In genomic region chr6:86815436-86815835, GRCm38 (mm10) we compare ENCODE assay signal across 8 mouse cellular contexts. TPM values are rescaled to one million over a fixed set of nuclear protein-coding genes. Genes with fewer than 3 reads are reported as not detected.
DNase-seq lines count a peak whose midpoint lies in the region; ATAC-seq and TF ChIP-seq lines count a peak whose summit lies in the region.

No protein-coding gene starts in this region.

- no peak overlapping the region for H3K9ac ChIP-seq in heart, embryonic 12.5 days
- no peak overlapping the region for H3K9ac ChIP-seq in heart, adult 2 months (ENCODE audit: low read depth, low read length)
- H3K9ac ChIP-seq in stomach, embryonic 14.5 days (replicated peaks; ENCODE audit: low read depth, low read length): no peak overlapping the region
- no peak overlapping the region; the same call in 1 of the 2 replicates for H3K9ac ChIP-seq in stomach, postnatal 0 days (ENCODE audit: low read length)

- H3K79me2 ChIP-seq in heart, adult 2 months (replicated peaks; ENCODE audit: control insufficient read depth, insufficient read depth, low read length): no peaks in the 10 kb centered on the region

- peaks cover 15% of the 10 kb centered on the region for H3K4me1 ChIP-seq in heart, embryonic 12.5 days (replicated peaks)
- peaks cover 2% of the 10 kb centered on the region; the same call in 1 of the 2 replicates for H3K4me1 ChIP-seq in heart, adult 2 months (ENCODE audit: control insufficient read depth, insufficient read depth, low read length)
- peaks cover 11% of the 10 kb centered on the region for H3K4me1 ChIP-seq in stomach, embryonic 14.5 days (ENCODE audit: control insufficient read depth, insufficient read depth, low read length)
- no peaks in the 10 kb centered on the region for H3K4me1 ChIP-seq in stomach, postnatal 0 days (replicated peaks; ENCODE audit: control insufficient read depth, insufficient read depth)
- peaks cover 20% of the 10 kb centered on the region for H3K4me1 ChIP-seq in limb, embryonic 10.5 days

- ATAC-seq in heart, embryonic 12.5 days (ENCODE audit: insufficient number of reproducible peaks, low FRiP score): no peak
- 0 out of 2 replicates have a peak, but pooled peaks have one; percentile 31 for ATAC-seq in stomach, embryonic 14.5 days (ENCODE audit: insufficient number of reproducible peaks, insufficient read depth, low FRiP score, low read depth)
- ATAC-seq in stomach, postnatal 0 days (ENCODE audit: low FRiP score, low TSS enrichment): no peak; the same call in 1 of the 2 replicates

- TF ChIP-seq EP300 in heart, adult 2 months (IDR thresholded peaks at IDR 0.05; ENCODE audit: insufficient read depth, low read depth, low read length): no peak
- no peak for TF ChIP-seq EP300 in stomach, postnatal 0 days (optimal IDR thresholded peaks at IDR 0.05)

- no peak for TF ChIP-seq CTCF in heart, adult 2 months (IDR thresholded peaks at IDR 0.05)
- TF ChIP-seq CTCF in stomach, postnatal 0 days (IDR thresholded peaks at IDR 0.05; ENCODE audit: low read depth): no peak

- H3K4me2 ChIP-seq in heart, embryonic 12.5 days: peak overlapping the region; percentile 54
- peak overlapping the region; percentile 29; the same call in 1 of the 2 replicates for H3K4me2 ChIP-seq in stomach, embryonic 14.5 days (replicated peaks; ENCODE audit: low read depth, low read length)
- H3K4me2 ChIP-seq in stomach, postnatal 0 days (replicated peaks; ENCODE audit: low read depth): no peak overlapping the region

- no peaks in the 10 kb centered on the region for H3K27me3 ChIP-seq in heart, embryonic 12.5 days (replicated peaks)
- no peaks in the 10 kb centered on the region for H3K27me3 ChIP-seq in heart, adult 2 months (ENCODE audit: control insufficient read depth, insufficient read depth, low read length)
- H3K27me3 ChIP-seq in stomach, embryonic 14.5 days (ENCODE audit: control insufficient read depth, insufficient read depth, low read length): no peaks in the 10 kb centered on the region
- no peaks in the 10 kb centered on the region for H3K27me3 ChIP-seq in stomach, postnatal 0 days (ENCODE audit: control insufficient read depth, insufficient read depth, low read length)
- no peaks in the 10 kb centered on the region for H3K27me3 ChIP-seq in limb, embryonic 10.5 days (ENCODE audit: low read depth, poor library complexity, severe bottlenecking)

- H3K9me3 ChIP-seq in heart, embryonic 12.5 days (replicated peaks): no peaks in the 10 kb centered on the region
- no peaks in the 10 kb centered on the region for H3K9me3 ChIP-seq in stomach, embryonic 14.5 days (ENCODE audit: control insufficient read depth, low read depth, low read length)
- H3K9me3 ChIP-seq in stomach, postnatal 0 days (ENCODE audit: control insufficient read depth, low read length): no peaks in the 10 kb centered on the region
- no peaks in the 10 kb centered on the region for H3K9me3 ChIP-seq in limb, embryonic 10.5 days (replicated peaks)

- no peak for DNase-seq in heart, adult 2 months
- no peak for DNase-seq in stomach, postnatal 0 days (ENCODE audit: low spot score)
- peak; percentile 64 for DNase-seq in limb, embryonic 10.5 days (ENCODE audit: low spot score)
- no peak for DNase-seq in thymus, postnatal 0 days (ENCODE audit: low spot score)
- no peak for DNase-seq in spleen, adult 12 weeks (ENCODE audit: low spot score)
- DNase-seq in urinary bladder, postnatal 36 days (ENCODE audit: low spot score in 2 of 2): no peak

- H3K36me3 ChIP-seq in heart, embryonic 12.5 days: no peaks in the 10 kb centered on the region
- H3K36me3 ChIP-seq in heart, adult 2 months (ENCODE audit: control insufficient read depth, insufficient read depth, low read length): no peaks in the 10 kb centered on the region
- H3K36me3 ChIP-seq in stomach, embryonic 14.5 days (ENCODE audit: control insufficient read depth, insufficient read depth, low read length): no peaks in the 10 kb centered on the region
- H3K36me3 ChIP-seq in stomach, postnatal 0 days (ENCODE audit: control insufficient read depth, insufficient read depth, low read length): no peaks in the 10 kb centered on the region
- no peaks in the 10 kb centered on the region for H3K36me3 ChIP-seq in limb, embryonic 10.5 days

- WGBS in heart, embryonic 12.5 days: 1% methylated on average over 7 of the region's 7 CpGs
- WGBS in heart, adult 2 months: 34% methylated on average over 7 of the region's 7 CpGs
- WGBS in stomach, embryonic 14.5 days: 4% methylated on average over 7 of the region's 7 CpGs
- 9% methylated on average over 7 of the region's 7 CpGs for WGBS in stomach, postnatal 0 days
- WGBS in limb, embryonic 10.5 days: 7% methylated on average over 7 of the region's 7 CpGs

- H3K4me3 ChIP-seq in heart, embryonic 12.5 days: 0 out of 2 replicates have a peak overlapping the region, but pooled peaks have one; percentile 12
- H3K4me3 ChIP-seq in heart, adult 2 months: no peak overlapping the region
- H3K4me3 ChIP-seq in stomach, embryonic 14.5 days (ENCODE audit: low read depth, low read length): no peak overlapping the region
- no peak overlapping the region for H3K4me3 ChIP-seq in stomach, postnatal 0 days (ENCODE audit: low read depth, low read length)
- peak overlapping the region; percentile 35 for H3K4me3 ChIP-seq in limb, embryonic 10.5 days

- no peak for TF ChIP-seq POLR2A in heart, adult 2 months (IDR thresholded peaks at IDR 0.05; ENCODE audit: insufficient read depth, low read depth, low read length)

- intact Hi-C loops in heart, adult 2 months (cut with DNase I): loop anchor here (10.0 kb wide), 1 partner anchor 59 kb away; no protein-coding TSS in a partner anchor

- no peak overlapping the region for H3K27ac ChIP-seq in heart, embryonic 12.5 days (ENCODE audit: poor library complexity, severe bottlenecking)
- no peak overlapping the region; the same call in 1 of the 2 replicates for H3K27ac ChIP-seq in heart, adult 2 months
- no peak overlapping the region for H3K27ac ChIP-seq in stomach, embryonic 14.5 days (ENCODE audit: low read length)
- no peak overlapping the region for H3K27ac ChIP-seq in stomach, postnatal 0 days (replicated peaks)
- H3K27ac ChIP-seq in limb, embryonic 10.5 days: peak overlapping the region; percentile 58

RNA-seq across cellular contexts. Expression of gene Anxa4, which starts 22.1 kb away (rescaled TPM):
- 15.3 and 17.6 TPM in 2 replicates for polyA plus RNA-seq in heart, embryonic 12.5 days (2016; fragmentation: Nextera tagmentation; extraction: Ambion mirVana)
- total RNA-seq in heart, adult 2 months (2021): 10 to 100 TPM; 33.1 to 33.3 TPM
- polyA plus RNA-seq in heart, adult 2 months (2012; rRNA removed): 18.1 and 23.4 TPM in 2 replicates
- 79.7 and 93.9 TPM in 2 replicates for polyA plus RNA-seq in stomach, embryonic 14.5 days (2014; fragmentation: Nextera tagmentation; extraction: Ambion mirVana)
- polyA plus RNA-seq in stomach, postnatal 0 days (2015; fragmentation: Nextera tagmentation; extraction: Ambion mirVana): 111 and 114 TPM in 2 replicates
- 4.1 and 7.5 TPM in 2 replicates for polyA plus RNA-seq in limb, embryonic 10.5 days (2016; fragmentation: Nextera tagmentation; extraction: Ambion mirVana)
- polyA plus RNA-seq in thymus, postnatal 0 days (2015; fragmentation: Nextera tagmentation; extraction: Ambion mirVana): 33.6 and 34.0 TPM in 2 replicates

RNA-seq across cellular contexts. Expression of gene Aak1, which starts 33.9 kb away (rescaled TPM):
- 33.5 and 36.2 TPM in 2 replicates for polyA plus RNA-seq in heart, embryonic 12.5 days (2016; fragmentation: Nextera tagmentation; extraction: Ambion mirVana)
- total RNA-seq in heart, adult 2 months (2021): 10 to 100 TPM; 81.6 to 85.5 TPM
- polyA plus RNA-seq in heart, adult 2 months (2012; rRNA removed): 20.5 and 31.2 TPM in 2 replicates
- 21.3 and 28.6 TPM in 2 replicates for polyA plus RNA-seq in stomach, embryonic 14.5 days (2014; fragmentation: Nextera tagmentation; extraction: Ambion mirVana)
- polyA plus RNA-seq in stomach, postnatal 0 days (2015; fragmentation: Nextera tagmentation; extraction: Ambion mirVana): 5.6 and 5.8 TPM in 2 replicates
- 11.2 and 13.3 TPM in 2 replicates for polyA plus RNA-seq in limb, embryonic 10.5 days (2016; fragmentation: Nextera tagmentation; extraction: Ambion mirVana)
- 13.6 and 19.0 TPM in 2 replicates for polyA plus RNA-seq in thymus, postnatal 0 days (2015; fragmentation: Nextera tagmentation; extraction: Ambion mirVana)

Comparison
In these comparisons a context has a peak if more than half of its experiments do, and no peak if none do; other contexts are left out.
1. H3K4me3 ChIP-seq: peak in heart, embryonic 12.5 days (single experiment) and limb, embryonic 10.5 days (single experiment); none in heart, adult 2 months (single experiment), stomach, embryonic 14.5 days (single experiment) and stomach, postnatal 0 days (single experiment).